Mouse (Mus musculus): ENCODE data around the gene Dph2.

Dph2 gene

DNA sequence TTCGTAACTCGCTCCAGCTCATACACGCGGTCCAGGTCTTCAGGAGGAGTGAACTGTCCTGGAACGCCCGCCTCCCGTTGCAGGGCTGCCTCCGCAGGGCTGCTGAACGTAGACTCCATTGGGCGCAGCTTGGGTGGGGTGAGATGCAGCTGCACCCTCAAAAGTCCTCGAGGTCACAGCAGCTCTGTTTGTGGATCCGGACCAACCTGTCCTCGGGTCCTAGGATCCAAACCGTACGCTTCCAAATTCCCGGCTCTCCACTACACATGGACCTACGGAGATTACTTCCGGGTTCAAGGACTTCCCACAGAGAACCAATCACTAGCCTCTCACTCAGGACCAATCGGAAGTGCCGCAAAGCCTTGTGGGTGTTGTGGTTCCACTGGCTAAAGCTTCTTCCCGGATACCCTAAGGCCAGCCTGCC lies at the start of gene Dph2:
Gene Dph2, minus strand, starts transcription at position 295 of the 424 bp plus-strand sequence.
- peak; percentile 67 for DNase-seq (ENCODE audit: low spot score)

DNA sequence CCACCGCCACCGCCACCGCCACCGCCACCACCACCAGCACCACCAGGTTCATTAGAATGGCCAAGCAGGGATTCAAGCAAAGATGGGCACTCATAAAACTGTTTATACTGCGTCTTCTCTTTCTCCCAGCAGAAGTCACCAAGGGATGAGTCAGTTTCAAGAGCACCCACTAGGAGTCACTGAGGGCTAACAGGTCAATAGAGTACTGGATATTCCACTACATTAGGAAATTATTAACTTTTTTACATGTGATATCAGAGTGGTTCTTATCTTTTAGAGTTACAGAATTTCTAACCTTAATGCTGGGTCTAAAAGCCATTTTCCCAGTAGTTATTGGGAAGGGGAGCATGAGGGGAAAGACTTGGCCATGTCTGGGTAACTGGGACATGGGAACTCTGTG lies 45.1 kb upstream of the Dph2 start:
- no peak for DNase-seq (ENCODE audit: low spot score)

DNA sequence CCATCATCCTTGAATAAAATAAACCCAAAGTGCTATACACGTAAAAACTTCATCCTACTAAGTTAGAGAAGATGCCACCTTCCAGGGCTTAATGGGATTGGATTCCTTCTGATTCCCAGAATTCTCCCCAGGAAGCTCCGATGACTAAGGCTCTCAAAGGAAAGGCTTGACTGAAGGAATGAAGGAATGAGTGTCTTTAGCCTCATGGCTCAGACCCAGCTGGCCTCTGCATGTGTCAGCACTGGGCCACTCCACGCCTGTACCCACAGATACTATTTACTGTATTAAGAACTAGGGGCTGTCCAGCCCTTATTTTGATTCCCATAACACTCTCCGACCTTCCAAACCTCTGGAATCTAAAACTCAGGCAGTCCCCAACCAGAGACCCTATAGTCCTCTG lies 42.2 kb upstream of the Dph2 start:
- DNase-seq (ENCODE audit: low spot score): no peak

DNA sequence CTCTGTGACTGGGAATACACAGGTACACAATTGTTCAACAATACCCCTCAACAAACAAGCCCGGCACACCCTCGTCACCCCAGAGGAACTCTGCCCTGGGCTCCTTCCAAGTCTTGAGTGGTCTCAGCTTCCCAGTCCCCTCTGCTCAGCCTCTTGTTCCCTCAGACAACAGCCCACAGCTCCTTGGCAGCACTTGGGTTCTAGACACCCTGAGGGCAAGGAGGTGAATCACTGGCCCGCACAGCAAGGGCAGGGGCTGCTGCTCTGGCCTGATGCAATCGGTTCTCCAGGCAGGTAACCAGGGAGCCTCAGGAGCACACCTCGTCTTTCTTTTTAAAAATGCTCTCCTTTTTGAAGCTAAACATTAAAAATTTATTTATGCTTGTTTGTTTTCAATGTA lies 41.4 kb upstream of the Dph2 start:
- no peak for DNase-seq (ENCODE audit: low spot score)

- no peak for DNase-seq (ENCODE audit: low spot score)
Observed at GRCm38 (mm10) chr4:117929391-117929881, 37.6 kb upstream of the Dph2 start, which contains the start of gene Artn. TSS of gene Artn (minus strand) at chr4:117929763.

DNA sequence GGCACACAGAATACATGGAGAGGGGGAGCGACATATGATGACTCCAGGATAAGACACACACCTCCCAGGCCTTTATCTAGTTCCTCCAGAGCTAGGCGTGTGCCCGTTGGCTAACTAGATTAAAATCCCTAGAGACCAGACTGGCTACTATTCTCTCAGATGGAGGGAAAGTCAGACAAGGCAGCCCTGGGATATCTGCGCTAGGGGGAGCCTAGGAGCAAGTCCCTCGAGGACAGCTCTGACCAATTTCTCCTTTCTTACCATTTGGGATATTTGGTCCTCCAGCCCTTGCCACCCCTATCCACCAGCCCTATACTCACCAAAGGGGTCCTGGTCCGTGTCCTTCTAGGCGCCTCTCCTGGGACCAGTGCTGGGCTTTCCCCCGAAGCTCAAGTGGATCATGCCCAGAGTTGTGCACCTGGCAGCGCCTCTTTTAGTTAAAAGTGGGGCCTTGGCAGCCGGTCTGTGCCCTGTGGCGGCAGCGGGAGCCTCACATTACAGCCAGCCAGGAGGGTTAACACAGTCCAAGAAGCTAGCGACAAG lies 36.9 kb upstream of the Dph2 start:
- DNase-seq (ENCODE audit: low spot score): no peak

GRCm38 (mm10) chr4:117928234-117928633 lies 36.4 kb upstream of the Dph2 start:
- no peak for DNase-seq (ENCODE audit: low spot score)

GRCm38 (mm10) chr4:117926545-117927482 lies 35.0 kb upstream of the Dph2 start:
- no peak for DNase-seq (ENCODE audit: low spot score)

DNA sequence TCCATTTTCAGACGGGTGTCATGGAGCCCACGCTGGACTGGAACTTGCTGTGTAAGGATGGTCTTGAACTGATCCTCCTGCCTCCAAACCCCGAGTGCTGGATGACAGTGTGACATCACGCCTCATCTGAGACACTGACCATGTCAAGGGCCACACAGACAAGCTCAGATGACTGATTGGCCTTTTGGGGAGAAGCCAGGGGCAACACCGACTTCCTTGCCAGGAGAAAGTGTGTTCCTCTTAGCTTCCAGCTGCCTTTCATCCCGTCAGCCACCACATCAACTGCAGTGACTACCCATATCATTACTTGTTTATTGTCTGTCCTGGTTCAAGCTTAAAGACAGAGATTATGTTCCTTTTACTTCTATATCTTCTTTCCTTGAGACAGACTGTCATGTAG lies 33.1 kb upstream of the Dph2 start:
- DNase-seq (ENCODE audit: low spot score): no peak

DNA sequence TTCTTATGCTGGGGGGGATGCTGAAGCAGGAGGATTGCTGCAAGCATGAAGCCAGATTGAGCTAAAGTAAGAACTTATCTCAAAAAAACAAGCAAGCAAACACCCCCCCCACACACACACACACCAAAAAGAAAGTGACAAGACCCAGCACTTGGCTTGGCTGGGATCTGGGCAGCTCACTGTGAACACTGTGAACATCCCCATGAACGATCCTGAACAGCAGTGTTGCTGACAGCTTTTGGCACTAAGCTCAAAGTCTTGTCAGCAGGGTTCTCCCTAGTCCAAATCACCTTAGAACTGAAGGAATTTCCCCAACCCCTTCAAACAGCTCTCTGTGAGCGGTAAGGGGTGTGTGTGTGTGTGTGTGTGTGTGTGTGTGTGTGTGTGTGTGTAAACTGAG lies 31.6 kb upstream of the Dph2 start:
- no peak for DNase-seq (ENCODE audit: low spot score)

GRCm38 (mm10) chr4:117921358-117921757 lies 29.5 kb upstream of the Dph2 start:
- DNase-seq (ENCODE audit: low spot score): no peak

GRCm38 (mm10) chr4:117918762-117919161 lies 26.9 kb upstream of the Dph2 start:
- no peak for DNase-seq (ENCODE audit: low spot score)

GRCm38 (mm10) chr4:117918261-117918660 lies 26.4 kb upstream of the Dph2 start:
- no peak for DNase-seq (ENCODE audit: low spot score)

GRCm38 (mm10) chr4:117917847-117918246 lies 26.0 kb upstream of the Dph2 start:
- DNase-seq (ENCODE audit: low spot score): no peak

DNA sequence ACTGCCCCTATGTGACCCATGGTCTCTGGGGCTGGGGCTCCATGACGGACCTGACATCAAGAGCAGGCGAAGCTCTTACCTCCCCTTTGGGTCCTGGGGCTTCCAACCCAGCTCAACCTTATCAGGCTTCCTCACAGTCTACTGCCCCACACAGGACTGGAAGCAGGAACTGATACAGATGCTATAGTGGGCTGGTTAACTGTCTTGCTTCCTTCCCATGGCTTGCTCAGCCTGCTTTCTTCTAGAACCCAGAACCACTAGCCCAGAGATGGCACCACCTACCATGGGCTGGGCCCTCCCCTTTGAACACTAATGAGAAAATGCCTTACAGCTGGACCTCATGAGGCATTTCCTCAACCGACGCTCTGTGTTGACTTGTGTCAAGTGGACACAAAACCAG lies 25.6 kb upstream of the Dph2 start:
- no peak for DNase-seq (ENCODE audit: low spot score)

DNA sequence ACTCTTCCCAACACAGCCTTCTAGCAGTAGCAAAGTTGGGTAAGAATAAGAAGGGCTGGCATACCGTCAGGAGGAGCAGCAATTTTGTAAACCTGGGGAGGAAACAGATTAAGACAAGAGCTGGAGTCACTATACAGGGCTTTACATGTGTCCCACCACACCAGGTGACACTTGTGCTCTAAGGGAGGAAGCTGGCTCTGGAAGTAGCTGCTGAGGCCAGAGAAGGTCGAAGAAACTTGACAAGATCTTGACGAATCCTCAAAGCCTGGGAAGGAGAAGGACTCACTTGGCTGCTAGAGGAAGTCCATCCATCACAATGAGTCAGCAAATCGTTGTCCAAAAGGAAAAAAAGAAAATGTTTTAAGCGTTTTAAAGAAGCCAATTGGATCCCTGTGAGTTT lies 24.6 kb upstream of the Dph2 start:
- DNase-seq (ENCODE audit: low spot score): no peak

GRCm38 (mm10) chr4:117915489-117916105 lies 23.8 kb upstream of the Dph2 start:
- DNase-seq (ENCODE audit: low spot score): no peak

DNA sequence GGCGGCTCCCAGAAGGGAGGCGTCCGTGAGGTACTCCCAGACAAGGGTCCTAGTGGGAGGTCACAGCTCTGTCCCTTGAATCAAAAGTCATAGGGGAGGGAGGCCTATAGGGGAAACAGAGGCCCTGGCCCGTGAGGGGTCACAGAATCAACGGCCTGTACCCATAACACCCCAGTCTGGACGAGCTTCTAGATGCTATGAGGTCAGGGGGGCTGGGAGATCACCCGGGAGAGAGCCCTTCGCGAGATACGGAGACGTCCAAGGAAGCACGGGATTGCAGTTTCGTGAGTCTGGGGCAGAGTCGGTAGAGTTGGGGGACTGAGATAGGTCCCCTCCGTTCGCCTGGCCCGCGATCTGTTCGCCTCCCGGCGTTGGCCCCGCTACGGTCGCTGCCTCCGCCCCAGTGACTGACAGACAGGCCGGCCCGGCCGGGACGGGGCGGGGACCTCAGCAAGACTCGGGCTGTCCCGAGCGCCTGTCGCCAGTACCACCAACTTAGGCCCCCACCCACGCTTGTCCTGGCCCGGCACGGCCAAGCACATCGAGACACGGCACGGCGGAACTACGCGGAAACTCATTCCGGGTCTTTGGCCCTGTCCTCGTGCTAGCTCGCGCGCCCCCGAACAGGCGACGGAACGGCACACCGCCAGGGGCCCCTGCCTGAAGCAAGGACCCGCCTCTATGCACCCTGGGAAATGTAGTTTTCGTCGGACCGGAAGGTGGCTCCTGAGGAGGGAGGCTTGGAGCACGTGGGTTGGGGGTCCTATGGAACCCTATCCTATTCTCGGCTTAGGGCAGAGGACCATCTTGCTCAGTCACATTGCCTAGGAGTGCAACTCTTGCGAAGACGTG lies 23.0 kb upstream of the Dph2 start, which contains the start of gene Ipo13:
Gene Ipo13, minus strand, starts transcription at position 409 of the 852 bp plus-strand sequence.
- DNase-seq (ENCODE audit: low spot score): peak; percentile 90

DNA sequence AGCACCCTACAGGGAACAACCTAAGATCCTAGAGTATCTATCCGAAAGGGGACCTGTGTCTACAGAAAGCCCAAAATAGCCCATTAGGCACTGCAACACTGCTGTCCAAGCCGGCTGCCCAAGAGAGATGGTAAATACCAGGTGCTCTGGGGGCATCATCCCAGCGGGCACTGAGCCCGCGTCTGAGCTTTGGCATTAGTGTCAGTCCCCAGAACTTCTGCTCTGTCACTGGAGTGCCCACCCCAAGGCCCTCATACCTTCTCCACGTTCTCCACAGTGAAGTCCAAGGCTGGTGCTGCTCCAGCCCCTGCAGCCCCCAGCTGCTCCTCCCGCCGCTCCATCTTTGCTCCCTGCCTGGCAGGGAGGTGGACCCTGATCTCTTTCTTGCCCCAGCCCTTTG lies 22.2 kb upstream of the Dph2 start:
- no peak for DNase-seq (ENCODE audit: low spot score)

DNA sequence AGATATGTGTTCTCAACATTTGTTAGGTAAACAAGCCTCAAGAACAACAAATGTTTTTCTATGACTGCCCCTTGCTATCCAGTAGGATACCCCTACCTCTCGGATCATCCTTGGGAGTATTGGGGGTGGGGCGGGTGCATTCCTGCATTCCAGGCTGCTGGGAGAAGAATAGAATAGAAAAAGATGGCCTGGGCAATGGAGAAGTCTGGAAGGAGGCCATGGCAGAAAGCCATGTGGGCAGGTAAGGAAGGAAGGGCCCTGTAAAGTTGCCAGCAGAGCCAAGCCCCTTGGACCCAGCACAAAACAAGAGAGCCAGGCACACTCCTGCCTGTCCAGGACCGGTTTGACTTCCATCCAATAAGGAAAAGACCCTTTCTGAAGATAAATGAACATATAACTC lies 21.6 kb upstream of the Dph2 start:
- no peak for DNase-seq (ENCODE audit: low spot score)

GRCm38 (mm10) chr4:117912685-117913273 lies 20.9 kb upstream of the Dph2 start:
- no peak for DNase-seq (ENCODE audit: low spot score)
